Mouse (Mus musculus): Measurements from ENCODE around the gene Adamtsl1. TPM values are rescaled to one million over a fixed set of nuclear protein-coding genes. Genes with fewer than 3 reads are reported as not detected.

Gene Adamtsl1
- polyA plus RNA-seq, 1 experiment, result 7.0 TPM

GRCm38 (mm10) chr4:86158551-86158950 is 644.6 kb downstream of the Adamtsl1 start:
- DNase-seq (ENCODE audit: extremely low spot score in 1 of 2, low spot score in 1 of 2), result no peak

GRCm38 (mm10) chr4:86159362-86159761 is 645.4 kb downstream of the Adamtsl1 start:
- DNase-seq (ENCODE audit: extremely low spot score in 1 of 2, low spot score in 1 of 2), result no peak

GRCm38 (mm10) chr4:86170763-86171162 is 656.8 kb downstream of the Adamtsl1 start:
- DNase-seq (ENCODE audit: extremely low spot score in 1 of 2, low spot score in 1 of 2), result no peak

GRCm38 (mm10) chr4:86171461-86171860 is 657.5 kb downstream of the Adamtsl1 start:
- DNase-seq (ENCODE audit: extremely low spot score in 1 of 2, low spot score in 1 of 2), result no peak

- DNase-seq (ENCODE audit: extremely low spot score in 1 of 2, low spot score in 1 of 2), result no peak
Measured at GRCm38 (mm10) chr4:86177471-86177870, 663.5 kb downstream of the Adamtsl1 start.

- no peak for DNase-seq (ENCODE audit: extremely low spot score in 1 of 2, low spot score in 1 of 2)
Measured at GRCm38 (mm10) chr4:86178116-86178515, 664.1 kb downstream of the Adamtsl1 start.

GRCm38 (mm10) chr4:86183701-86184173 is 669.8 kb downstream of the Adamtsl1 start:
- DNase-seq (ENCODE audit: extremely low spot score in 1 of 2, low spot score in 1 of 2), result no peak

GRCm38 (mm10) chr4:86189853-86190252 is 675.9 kb downstream of the Adamtsl1 start:
- peak; percentile 9 to 10 for DNase-seq (ENCODE audit: extremely low spot score in 1 of 2, low spot score in 1 of 2)

- DNase-seq (ENCODE audit: extremely low spot score in 1 of 2, low spot score in 1 of 2), result no peak
Measured at GRCm38 (mm10) chr4:86191195-86191594, 677.2 kb downstream of the Adamtsl1 start.

- no peak for DNase-seq (ENCODE audit: extremely low spot score in 1 of 2, low spot score in 1 of 2)
Measured at GRCm38 (mm10) chr4:86201766-86202165, 687.8 kb downstream of the Adamtsl1 start.

GRCm38 (mm10) chr4:86203288-86203687 is 689.3 kb downstream of the Adamtsl1 start:
- DNase-seq (ENCODE audit: extremely low spot score in 1 of 2, low spot score in 1 of 2), result no peak

- no peak for DNase-seq (ENCODE audit: extremely low spot score in 1 of 2, low spot score in 1 of 2)
Measured at GRCm38 (mm10) chr4:86224875-86225274, 710.9 kb downstream of the Adamtsl1 start.

GRCm38 (mm10) chr4:86227096-86227495 is 713.1 kb downstream of the Adamtsl1 start:
- DNase-seq (ENCODE audit: extremely low spot score in 1 of 2, low spot score in 1 of 2), result peak; percentile 46 to 66

- DNase-seq (ENCODE audit: extremely low spot score in 1 of 2, low spot score in 1 of 2), result peak in 1 of 2 experiments; percentile 39
Measured at GRCm38 (mm10) chr4:86233197-86233596, 719.2 kb downstream of the Adamtsl1 start.

- DNase-seq (ENCODE audit: extremely low spot score in 1 of 2, low spot score in 1 of 2), result no peak
Measured at GRCm38 (mm10) chr4:86241854-86242424, 728.0 kb downstream of the Adamtsl1 start.

GRCm38 (mm10) chr4:86270085-86270484 is 756.1 kb downstream of the Adamtsl1 start:
- DNase-seq (ENCODE audit: extremely low spot score in 1 of 2, low spot score in 1 of 2), result peak in 1 of 2 experiments; percentile 15

- DNase-seq (ENCODE audit: extremely low spot score in 1 of 2, low spot score in 1 of 2), result no peak
Measured at GRCm38 (mm10) chr4:86273703-86274355, 759.9 kb downstream of the Adamtsl1 start.

- peak in 1 of 2 experiments; percentile 61 for DNase-seq (ENCODE audit: extremely low spot score in 1 of 2, low spot score in 1 of 2)
Measured at GRCm38 (mm10) chr4:86274663-86275062, 760.7 kb downstream of the Adamtsl1 start.

GRCm38 (mm10) chr4:86276021-86276813 is 762.2 kb downstream of the Adamtsl1 start:
- DNase-seq (ENCODE audit: extremely low spot score in 1 of 2, low spot score in 1 of 2), result no peak

GRCm38 (mm10) chr4:86278546-86278945 is 764.6 kb downstream of the Adamtsl1 start:
- no peak for DNase-seq (ENCODE audit: extremely low spot score in 1 of 2, low spot score in 1 of 2)

- DNase-seq (ENCODE audit: extremely low spot score in 1 of 2, low spot score in 1 of 2), result no peak
Measured at GRCm38 (mm10) chr4:86286572-86286971, 772.6 kb downstream of the Adamtsl1 start.
